Mouse (Mus musculus): ENCODE results near the gene Ctnnb1. TPM values are rescaled to one million over a fixed set of nuclear protein-coding genes. Genes with fewer than 3 reads are reported as not detected.
A peak's percentile ranks its signal among the peaks of the same experiment; 100 is the strongest.

Gene Ctnnb1
- polyA plus RNA-seq, 1 experiment from 2014 or later, result 454 TPM

DNA sequence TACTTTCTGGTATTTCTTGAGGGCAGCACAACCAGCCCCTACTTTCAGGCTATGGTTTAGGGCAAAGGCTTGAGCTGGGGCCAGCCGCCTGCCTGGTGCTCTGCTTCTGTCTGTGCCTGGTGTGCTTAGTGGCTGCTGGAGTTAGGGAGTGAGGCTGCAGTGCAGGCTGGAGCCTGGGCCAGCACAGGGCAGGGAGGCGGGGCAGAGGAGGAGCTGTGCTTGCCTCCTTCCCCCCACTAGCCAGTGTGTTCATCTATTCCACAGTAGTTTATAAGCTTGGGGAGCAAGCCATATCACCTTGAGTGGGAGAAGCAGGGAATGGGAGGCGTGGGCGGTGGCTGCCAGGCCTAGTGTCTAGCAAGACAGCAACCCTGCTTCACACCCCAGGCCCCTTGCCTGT, 34.1 kb downstream of the Ctnnb1 start:
- no peak; the same call in 1 of the 2 replicates for ATAC-seq
- H3K27me3 ChIP-seq (replicated peaks; ENCODE audit: control insufficient read depth, insufficient read depth, low read length), result no peaks in the 10 kb centered on the region
- H3K9ac ChIP-seq (ENCODE audit: low read depth, low read length), result no peak overlapping the region
- WGBS, result 81% methylated on average over 4 of the region's 4 CpGs
- peaks cover 6% of the 10 kb centered on the region; the same call in 1 of the 2 replicates for H3K4me1 ChIP-seq (ENCODE audit: control insufficient read depth, insufficient read depth, low read length)
- peaks cover 40% of the 10 kb centered on the region for H3K36me3 ChIP-seq (ENCODE audit: control insufficient read depth, insufficient read depth, low read length)
- H3K9me3 ChIP-seq (ENCODE audit: control insufficient read depth, low read length), result no peaks in the 10 kb centered on the region
- no peak overlapping the region for H3K27ac ChIP-seq (ENCODE audit: low read length)
- H3K4me3 ChIP-seq (ENCODE audit: low read length), result no peak overlapping the region
- H3K4me2 ChIP-seq (ENCODE audit: low read depth, low read length), result no peak overlapping the region

- H3K27me3 ChIP-seq (replicated peaks; ENCODE audit: control insufficient read depth, insufficient read depth, low read length), result no peaks in the 10 kb centered on the region
- WGBS, result 88% methylated on average over 3 of the region's 3 CpGs
- no peak overlapping the region for H3K4me3 ChIP-seq (ENCODE audit: low read length)
- H3K36me3 ChIP-seq (ENCODE audit: control insufficient read depth, insufficient read depth, low read length), result peaks cover 34% of the 10 kb centered on the region
- H3K9me3 ChIP-seq (ENCODE audit: control insufficient read depth, low read length), result no peaks in the 10 kb centered on the region
- H3K27ac ChIP-seq (ENCODE audit: low read length), result no peak overlapping the region
- H3K4me1 ChIP-seq (ENCODE audit: control insufficient read depth, insufficient read depth, low read length), result peaks cover 6% of the 10 kb centered on the region; the same call in 1 of the 2 replicates
- H3K4me2 ChIP-seq (ENCODE audit: low read depth, low read length), result no peak overlapping the region
- H3K9ac ChIP-seq (ENCODE audit: low read depth, low read length), result no peak overlapping the region
- no peak for ATAC-seq
Observed at GRCm38 (mm10) chr9:120963720-120964119, 34.7 kb downstream of the Ctnnb1 start.

DNA sequence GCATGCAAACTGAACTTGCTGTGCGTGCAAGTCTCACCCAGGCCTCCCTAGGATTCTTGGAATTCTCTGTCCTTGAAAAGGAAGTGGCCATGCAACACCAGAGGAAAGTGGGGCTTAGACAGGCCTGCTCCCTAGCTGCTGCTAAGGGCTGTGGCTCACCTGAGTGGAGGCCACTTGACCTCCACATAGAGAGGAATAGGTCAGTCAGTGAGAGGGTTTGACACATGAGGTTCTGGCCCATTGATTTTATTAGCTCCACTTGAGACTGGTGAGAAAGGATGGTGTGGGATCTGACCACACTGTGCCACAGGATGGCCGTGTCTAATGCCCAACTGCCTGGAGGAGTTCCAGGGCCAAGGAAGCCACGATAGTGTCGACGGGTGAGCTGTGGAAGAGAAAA, 35.2 kb downstream of the Ctnnb1 start:
- peaks cover 34% of the 10 kb centered on the region for H3K36me3 ChIP-seq (ENCODE audit: control insufficient read depth, insufficient read depth, low read length)
- H3K27ac ChIP-seq (ENCODE audit: low read length), result no peak overlapping the region
- no peaks in the 10 kb centered on the region for H3K9me3 ChIP-seq (ENCODE audit: control insufficient read depth, low read length)
- no peaks in the 10 kb centered on the region for H3K27me3 ChIP-seq (replicated peaks; ENCODE audit: control insufficient read depth, insufficient read depth, low read length)
- H3K9ac ChIP-seq (ENCODE audit: low read depth, low read length), result no peak overlapping the region
- WGBS, result 65% methylated on average over 5 of the region's 5 CpGs
- no peak overlapping the region for H3K4me2 ChIP-seq (ENCODE audit: low read depth, low read length)
- no peak for ATAC-seq
- peaks cover 6% of the 10 kb centered on the region; the same call in 1 of the 2 replicates for H3K4me1 ChIP-seq (ENCODE audit: control insufficient read depth, insufficient read depth, low read length)
- no peak overlapping the region for H3K4me3 ChIP-seq (ENCODE audit: low read length)

GRCm38 (mm10) chr9:120965007-120965406, 36.0 kb downstream of the Ctnnb1 start:
- no peak overlapping the region for H3K9ac ChIP-seq (ENCODE audit: low read depth, low read length)
- peaks cover 6% of the 10 kb centered on the region; the same call in 1 of the 2 replicates for H3K4me1 ChIP-seq (ENCODE audit: control insufficient read depth, insufficient read depth, low read length)
- H3K27ac ChIP-seq (ENCODE audit: low read length), result no peak overlapping the region
- ATAC-seq, result no peak
- 89% methylated on average over 10 of the region's 10 CpGs for WGBS
- H3K36me3 ChIP-seq (ENCODE audit: control insufficient read depth, insufficient read depth, low read length), result peaks cover 31% of the 10 kb centered on the region
- H3K4me3 ChIP-seq (ENCODE audit: low read length), result no peak overlapping the region
- H3K4me2 ChIP-seq (ENCODE audit: low read depth, low read length), result no peak overlapping the region
- H3K27me3 ChIP-seq (replicated peaks; ENCODE audit: control insufficient read depth, insufficient read depth, low read length), result no peaks in the 10 kb centered on the region
- no peaks in the 10 kb centered on the region for H3K9me3 ChIP-seq (ENCODE audit: control insufficient read depth, low read length)

- 56% methylated on average over 6 of the region's 6 CpGs for WGBS
- Histone ChIP-seq H3K9ac (ENCODE audit: low read depth, low read length) (no peak overlapping the region), H3K4me1 (ENCODE audit: control insufficient read depth, insufficient read depth, low read length) (no peaks in the 10 kb centered on the region), H3K27me3 (replicated peaks; ENCODE audit: control insufficient read depth, insufficient read depth, low read length) (no peaks in the 10 kb centered on the region), H3K9me3 (ENCODE audit: control insufficient read depth, low read length) (no peaks in the 10 kb centered on the region), H3K4me3 (ENCODE audit: low read length) (no peak overlapping the region), H3K36me3 (ENCODE audit: control insufficient read depth, insufficient read depth, low read length) (peaks cover 4% of the 10 kb centered on the region; the same call in 1 of the 2 replicates), H3K27ac (ENCODE audit: low read length) (0 out of 2 replicates have a peak overlapping the region, but pooled peaks have one; percentile 16), H3K4me2 (ENCODE audit: low read depth, low read length) (no peak overlapping the region)
- no peak for ATAC-seq
Observed at GRCm38 (mm10) chr9:120973026-120973515, 44.1 kb downstream of the Ctnnb1 start.

- no peaks in the 10 kb centered on the region for H3K9me3 ChIP-seq (ENCODE audit: control insufficient read depth, low read length)
- H3K4me3 ChIP-seq (ENCODE audit: low read length), result no peak overlapping the region
- WGBS, result 72% methylated on average over 2 of the region's 2 CpGs
- H3K9ac ChIP-seq (ENCODE audit: low read depth, low read length), result no peak overlapping the region
- no peak overlapping the region for H3K27ac ChIP-seq (ENCODE audit: low read length)
- no peaks in the 10 kb centered on the region for H3K4me1 ChIP-seq (ENCODE audit: control insufficient read depth, insufficient read depth, low read length)
- H3K4me2 ChIP-seq (ENCODE audit: low read depth, low read length), result no peak overlapping the region
- H3K36me3 ChIP-seq (ENCODE audit: control insufficient read depth, insufficient read depth, low read length), result no peaks in the 10 kb centered on the region
- H3K27me3 ChIP-seq (replicated peaks; ENCODE audit: control insufficient read depth, insufficient read depth, low read length), result no peaks in the 10 kb centered on the region
- no peak for ATAC-seq
Observed at GRCm38 (mm10) chr9:120974209-120974608, 45.2 kb downstream of the Ctnnb1 start.

- WGBS, result 51% methylated on average over 5 of the region's 5 CpGs
- Histone ChIP-seq H3K36me3 (ENCODE audit: control insufficient read depth, insufficient read depth, low read length) (no peaks in the 10 kb centered on the region), H3K9me3 (ENCODE audit: control insufficient read depth, low read length) (no peaks in the 10 kb centered on the region), H3K4me3 (ENCODE audit: low read length) (no peak overlapping the region), H3K27ac (ENCODE audit: low read length) (peak overlapping the region; percentile 21; the same call in 1 of the 2 replicates), H3K4me2 (ENCODE audit: low read depth, low read length) (no peak overlapping the region), H3K27me3 (replicated peaks; ENCODE audit: control insufficient read depth, insufficient read depth, low read length) (no peaks in the 10 kb centered on the region), H3K4me1 (ENCODE audit: control insufficient read depth, insufficient read depth, low read length) (no peaks in the 10 kb centered on the region), H3K9ac (ENCODE audit: low read depth, low read length) (no peak overlapping the region)
- ATAC-seq, result peak; percentile 66
Observed at GRCm38 (mm10) chr9:120976158-120976557, 47.1 kb downstream of the Ctnnb1 start.

GRCm38 (mm10) chr9:120976856-120977255, 47.8 kb downstream of the Ctnnb1 start:
- Histone ChIP-seq H3K36me3 (ENCODE audit: control insufficient read depth, insufficient read depth, low read length) (no peaks in the 10 kb centered on the region), H3K4me3 (ENCODE audit: low read length) (no peak overlapping the region), H3K4me2 (ENCODE audit: low read depth, low read length) (no peak overlapping the region), H3K4me1 (ENCODE audit: control insufficient read depth, insufficient read depth, low read length) (no peaks in the 10 kb centered on the region), H3K9me3 (ENCODE audit: control insufficient read depth, low read length) (no peaks in the 10 kb centered on the region), H3K9ac (ENCODE audit: low read depth, low read length) (no peak overlapping the region), H3K27me3 (replicated peaks; ENCODE audit: control insufficient read depth, insufficient read depth, low read length) (no peaks in the 10 kb centered on the region), H3K27ac (ENCODE audit: low read length) (no peak overlapping the region)
- ATAC-seq, result no peak
- WGBS, result 91% methylated on average over 4 of the region's 4 CpGs

DNA sequence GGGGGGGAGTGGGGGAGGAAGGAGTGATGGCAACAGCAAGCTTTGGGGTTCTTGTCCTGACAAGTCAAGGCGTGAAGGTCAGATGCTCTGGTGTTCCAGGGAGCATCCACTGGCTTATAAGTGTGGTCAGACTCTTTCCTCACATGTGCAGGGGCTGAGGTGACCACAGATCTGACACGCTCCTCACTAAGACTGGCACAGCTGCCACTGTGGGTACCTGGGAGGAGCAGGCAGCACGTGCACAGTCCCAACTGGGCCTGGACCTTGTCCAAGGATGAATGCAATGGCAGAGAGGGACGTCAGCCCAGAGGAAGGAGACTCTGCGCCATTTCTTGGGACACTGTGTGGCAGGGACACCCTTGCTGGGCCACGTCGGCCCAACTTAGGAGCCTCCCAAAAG, 52.8 kb downstream of the Ctnnb1 start:
- ATAC-seq, result no peak
- Histone ChIP-seq H3K4me1 (ENCODE audit: control insufficient read depth, insufficient read depth, low read length) (peaks cover 15% of the 10 kb centered on the region), H3K4me2 (ENCODE audit: low read depth, low read length) (no peak overlapping the region), H3K27ac (ENCODE audit: low read length) (no peak overlapping the region), H3K9me3 (ENCODE audit: control insufficient read depth, low read length) (no peaks in the 10 kb centered on the region), H3K36me3 (ENCODE audit: control insufficient read depth, insufficient read depth, low read length) (no peaks in the 10 kb centered on the region), H3K4me3 (ENCODE audit: low read length) (no peak overlapping the region), H3K9ac (ENCODE audit: low read depth, low read length) (no peak overlapping the region), H3K27me3 (replicated peaks; ENCODE audit: control insufficient read depth, insufficient read depth, low read length) (no peaks in the 10 kb centered on the region)
- 77% methylated on average over 7 of the region's 7 CpGs for WGBS

DNA sequence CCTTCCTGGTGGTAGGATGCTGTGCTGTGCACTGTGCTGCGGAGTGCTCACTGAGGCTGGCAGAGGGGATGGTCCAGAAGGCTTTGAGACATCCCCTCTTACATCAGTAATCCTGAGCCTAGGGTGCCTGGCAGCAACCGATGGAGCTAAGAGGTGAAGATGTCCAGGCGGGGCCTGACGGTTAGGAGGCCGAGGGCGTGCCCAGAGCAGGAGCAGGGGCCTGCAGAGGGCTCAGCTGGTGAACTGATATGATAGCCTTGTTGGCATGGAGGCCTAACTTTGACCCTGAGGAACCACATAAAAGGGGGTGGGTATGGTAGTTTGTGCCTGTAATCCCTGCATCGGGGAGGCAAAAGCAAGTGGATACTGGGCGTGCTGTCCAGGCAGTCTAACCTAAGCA, 54.8 kb downstream of the Ctnnb1 start:
- ATAC-seq, result peak; percentile 24; the same call in 1 of the 2 replicates
- 71% methylated on average over 8 of the region's 8 CpGs for WGBS
- Histone ChIP-seq H3K9me3 (ENCODE audit: control insufficient read depth, low read length) (no peaks in the 10 kb centered on the region), H3K4me3 (ENCODE audit: low read length) (no peak overlapping the region), H3K27me3 (replicated peaks; ENCODE audit: control insufficient read depth, insufficient read depth, low read length) (no peaks in the 10 kb centered on the region), H3K27ac (ENCODE audit: low read length) (no peak overlapping the region), H3K36me3 (ENCODE audit: control insufficient read depth, insufficient read depth, low read length) (no peaks in the 10 kb centered on the region), H3K4me1 (ENCODE audit: control insufficient read depth, insufficient read depth, low read length) (peaks cover 22% of the 10 kb centered on the region), H3K9ac (ENCODE audit: low read depth, low read length) (no peak overlapping the region), H3K4me2 (ENCODE audit: low read depth, low read length) (no peak overlapping the region)

Measured in intestine, embryonic 16.5 days (tissue).